Mouse (Mus musculus): ENCODE data around the gene Nme9. TPM values are rescaled to one million over a fixed set of nuclear protein-coding genes. Genes with fewer than 3 reads are reported as not detected.
A peak's percentile ranks its signal among the peaks of the same experiment; 100 is the strongest.

Gene Nme9
- polyA plus RNA-seq (2015; fragmentation: Nextera tagmentation; extraction: Ambion mirVana) = 1.0 and 1.6 TPM in 2 replicates

DNA sequence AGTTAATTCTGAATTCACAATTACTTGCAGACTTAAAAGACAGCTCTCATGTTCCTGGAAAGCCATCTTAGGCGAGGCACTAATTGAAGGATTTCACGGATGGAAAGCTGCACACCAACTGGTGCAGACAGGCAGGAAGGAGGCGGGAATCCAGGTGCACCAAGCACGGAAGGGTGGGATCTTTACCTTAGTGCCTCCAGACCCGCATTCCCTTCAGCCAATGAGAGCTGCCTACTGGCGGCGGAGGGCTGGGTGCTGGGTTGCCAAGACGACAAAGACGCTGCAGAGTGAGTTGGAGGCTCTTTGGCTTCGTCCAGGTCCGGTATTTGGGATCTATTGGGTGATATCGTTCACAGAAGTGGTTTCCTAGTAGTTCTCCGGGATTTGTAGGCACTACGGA is at the start of gene Nme9:
Gene Nme9, plus strand, starts transcription at position 315 of the 400 bp plus-strand sequence.
- Histone ChIP-seq H3K4me3 (no peak within 1 kb of the TSS), H3K27ac (replicated peaks) (no peak within 1 kb of the TSS), H3K9ac (replicated peaks) (no peak within 1 kb of the TSS), H3K4me2 (replicated peaks) (peak within 1 kb of the TSS; percentile 6; the same call in 1 of the 2 replicates), H3K9me3 (no peaks in the 10 kb centered on the region), H3K4me1 (peaks cover 4% of the 10 kb centered on the region; the same call in 1 of the 2 replicates), H3K27me3 (peaks cover 13% of the 10 kb centered on the region; the same call in 1 of the 2 replicates), H3K36me3 (no peaks in the 10 kb centered on the region)
- WGBS = 8% methylated on average over 14 of the region's 14 CpGs
- ATAC-seq (replicated peaks) = no peak

DNA sequence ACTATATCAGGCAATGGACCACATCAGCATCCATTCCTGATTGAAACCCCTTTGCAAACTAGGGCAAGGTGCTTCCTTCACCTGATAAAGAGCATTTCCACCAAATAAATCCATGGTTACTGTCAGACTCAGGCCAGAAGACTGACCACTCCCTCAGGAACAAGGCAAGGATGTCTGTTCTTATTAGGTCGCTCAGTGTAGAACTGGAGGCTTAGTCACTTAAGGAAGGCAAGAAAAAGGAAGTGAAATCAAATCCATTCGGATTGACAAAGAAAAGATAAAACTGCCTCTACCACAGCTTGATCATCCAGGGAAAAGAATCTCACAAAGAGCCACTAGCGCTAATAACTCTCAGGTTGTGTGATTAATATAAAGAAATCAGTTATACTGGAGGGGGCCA is 42.0 kb upstream of the Nme9 start:
- H3K9ac ChIP-seq (replicated peaks) = no peak overlapping the region
- no peaks in the 10 kb centered on the region for H3K9me3 ChIP-seq
- no peak overlapping the region for H3K4me3 ChIP-seq
- H3K4me1 ChIP-seq = peaks cover under 1% of the 10 kb centered on the region
- H3K27me3 ChIP-seq = no peaks in the 10 kb centered on the region
- no peaks in the 10 kb centered on the region for H3K36me3 ChIP-seq
- WGBS = 90% methylated on average over 3 of the region's 3 CpGs
- no peak for ATAC-seq (replicated peaks)
- no peak overlapping the region for H3K27ac ChIP-seq (replicated peaks)
- H3K4me2 ChIP-seq (replicated peaks) = no peak overlapping the region

DNA sequence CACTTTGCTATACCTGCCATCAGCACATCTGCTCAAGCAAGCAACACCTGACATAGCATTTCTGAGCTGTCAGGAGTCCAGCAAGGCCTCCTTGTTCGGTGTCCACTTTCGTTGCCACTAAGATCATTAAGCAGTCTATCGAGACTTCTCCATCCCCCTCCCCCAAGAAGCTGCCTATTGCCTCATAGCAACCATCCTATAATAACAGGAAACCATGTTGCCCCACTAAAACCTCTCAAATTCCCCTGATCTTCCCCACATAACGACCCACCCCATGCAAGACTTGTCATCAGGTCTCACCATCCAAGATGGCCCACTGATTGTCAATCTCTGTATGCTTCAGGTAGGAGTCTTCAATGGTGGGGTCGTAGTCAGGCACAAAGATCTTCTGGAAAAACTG is 40.2 kb upstream of the Nme9 start:
- peaks cover 7% of the 10 kb centered on the region for H3K4me1 ChIP-seq
- H3K27me3 ChIP-seq = no peaks in the 10 kb centered on the region
- no peak overlapping the region for H3K27ac ChIP-seq (replicated peaks)
- ATAC-seq (replicated peaks) = no peak
- H3K4me3 ChIP-seq = no peak overlapping the region
- H3K9me3 ChIP-seq = no peaks in the 10 kb centered on the region
- WGBS = 88% methylated on average over 5 of the region's 5 CpGs
- no peak overlapping the region for H3K9ac ChIP-seq (replicated peaks)
- no peaks in the 10 kb centered on the region for H3K36me3 ChIP-seq
- H3K4me2 ChIP-seq (replicated peaks) = no peak overlapping the region

DNA sequence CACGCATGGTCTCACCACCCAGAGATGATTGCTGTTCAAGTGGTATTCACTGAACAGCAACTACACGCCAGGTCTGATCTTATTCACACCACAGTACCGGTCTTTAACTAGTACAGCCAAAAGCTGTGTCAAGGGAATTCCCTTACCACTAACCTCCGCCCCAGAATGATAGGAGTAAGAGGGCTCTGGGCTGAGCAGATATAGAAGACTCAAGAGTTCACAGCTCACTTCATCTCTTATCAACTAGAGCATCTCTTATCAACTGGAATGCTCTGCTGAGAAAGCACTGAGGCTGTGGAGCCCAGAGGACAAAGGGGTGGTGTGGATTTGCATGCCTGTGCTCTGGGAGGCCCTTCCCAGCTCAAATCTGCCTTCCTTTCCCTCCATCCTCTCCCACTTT is 39.5 kb upstream of the Nme9 start:
- Histone ChIP-seq H3K4me3 (no peak overlapping the region), H3K27ac (replicated peaks) (no peak overlapping the region), H3K4me2 (replicated peaks) (no peak overlapping the region), H3K4me1 (peaks cover 7% of the 10 kb centered on the region), H3K36me3 (no peaks in the 10 kb centered on the region), H3K9ac (replicated peaks) (no peak overlapping the region), H3K9me3 (no peaks in the 10 kb centered on the region), H3K27me3 (no peaks in the 10 kb centered on the region)
- ATAC-seq (replicated peaks) = no peak
- WGBS = 94% methylated on average over 4 of the region's 4 CpGs

DNA sequence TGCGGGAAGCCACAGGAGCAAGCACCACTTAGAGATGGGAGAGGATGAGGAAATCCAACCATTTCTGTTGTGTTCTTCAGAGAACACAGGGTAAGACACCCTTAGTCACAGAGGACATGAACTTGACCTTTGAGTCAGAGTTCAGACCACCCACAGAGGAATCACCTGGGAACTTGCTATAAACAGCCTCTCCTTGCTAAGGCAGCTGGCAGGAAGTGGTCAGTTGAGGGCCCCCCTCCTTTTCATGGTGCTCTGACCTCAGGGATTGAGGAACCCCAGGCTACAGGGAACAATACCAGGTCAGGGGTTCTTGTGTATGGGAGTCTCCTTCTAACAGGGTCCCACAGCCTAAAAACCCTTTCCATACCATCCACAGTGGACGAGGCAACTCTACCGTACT is 34.5 kb upstream of the Nme9 start:
- no peaks in the 10 kb centered on the region for H3K27me3 ChIP-seq
- no peak for ATAC-seq (replicated peaks)
- WGBS = 86% methylated on average over 3 of the region's 3 CpGs
- no peak overlapping the region for H3K4me2 ChIP-seq (replicated peaks)
- H3K9ac ChIP-seq (replicated peaks) = no peak overlapping the region
- no peak overlapping the region for H3K27ac ChIP-seq (replicated peaks)
- H3K9me3 ChIP-seq = no peaks in the 10 kb centered on the region
- no peaks in the 10 kb centered on the region for H3K36me3 ChIP-seq
- peaks cover 29% of the 10 kb centered on the region for H3K4me1 ChIP-seq
- no peak overlapping the region for H3K4me3 ChIP-seq

DNA sequence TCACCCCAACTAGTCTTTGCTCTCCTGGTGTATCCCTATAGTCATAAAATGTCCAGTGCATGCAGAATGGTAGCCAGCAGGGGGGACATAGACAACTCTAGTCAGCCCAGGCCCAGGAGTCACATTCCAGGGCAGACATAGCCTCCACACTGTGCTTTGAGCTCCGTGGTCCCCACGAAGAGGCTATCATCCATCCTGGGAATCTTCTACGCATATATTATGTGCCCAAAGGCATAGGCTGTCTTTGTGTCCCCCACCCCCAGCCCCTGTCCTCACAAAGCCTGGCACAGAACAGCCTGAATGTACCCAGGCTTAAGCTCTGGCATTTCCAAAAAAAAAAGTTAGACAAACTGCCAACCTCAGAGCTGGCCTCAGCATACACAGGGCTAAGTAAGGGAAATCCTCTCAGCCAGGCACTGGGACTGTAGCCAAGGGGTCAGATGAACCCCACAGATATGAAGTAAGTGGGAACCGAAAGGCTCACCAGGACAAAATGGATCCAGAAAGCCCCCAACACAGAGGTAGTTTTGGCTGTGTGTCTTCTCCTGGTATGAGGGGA is 33.9 kb upstream of the Nme9 start:
- H3K4me1 ChIP-seq = peaks cover 29% of the 10 kb centered on the region
- H3K4me2 ChIP-seq (replicated peaks) = no peak overlapping the region
- no peaks in the 10 kb centered on the region for H3K36me3 ChIP-seq
- WGBS = 41% methylated on average over 4 of the region's 4 CpGs
- no peak overlapping the region for H3K9ac ChIP-seq (replicated peaks)
- no peaks in the 10 kb centered on the region for H3K9me3 ChIP-seq
- peak; percentile 71 for ATAC-seq (replicated peaks)
- no peaks in the 10 kb centered on the region for H3K27me3 ChIP-seq
- H3K27ac ChIP-seq (replicated peaks) = peak overlapping the region; percentile 68
- H3K4me3 ChIP-seq = no peak overlapping the region

DNA sequence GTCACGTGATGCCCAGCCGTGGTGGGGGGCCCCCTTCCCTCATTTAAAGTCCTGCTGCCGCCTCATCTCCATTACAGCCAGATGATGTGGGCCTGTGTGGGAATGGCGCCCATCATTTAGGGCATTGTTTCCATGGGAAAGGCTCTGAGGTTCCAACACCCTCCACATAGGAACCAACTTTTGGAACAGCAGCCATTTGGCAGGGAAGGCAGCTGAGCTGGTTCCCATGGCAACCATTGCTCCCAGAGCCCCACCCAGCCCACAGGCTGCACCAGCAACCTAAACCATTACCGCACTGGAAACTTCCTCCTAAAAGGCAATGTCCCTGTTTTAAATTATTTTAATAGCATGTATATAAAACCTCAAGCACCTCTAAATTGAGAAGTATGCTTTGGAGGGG is 32.9 kb upstream of the Nme9 start:
- H3K27me3 ChIP-seq = no peaks in the 10 kb centered on the region
- H3K36me3 ChIP-seq = no peaks in the 10 kb centered on the region
- no peaks in the 10 kb centered on the region for H3K9me3 ChIP-seq
- H3K9ac ChIP-seq (replicated peaks) = no peak overlapping the region
- peak overlapping the region; percentile 68 for H3K27ac ChIP-seq (replicated peaks)
- no peak overlapping the region for H3K4me3 ChIP-seq
- 0 out of 2 replicates have a peak overlapping the region, but pooled peaks have one; percentile 20 for H3K4me2 ChIP-seq (replicated peaks)
- peaks cover 29% of the 10 kb centered on the region for H3K4me1 ChIP-seq
- WGBS = 33% methylated on average over 5 of the region's 5 CpGs
- peak; percentile 53 for ATAC-seq (replicated peaks)

DNA sequence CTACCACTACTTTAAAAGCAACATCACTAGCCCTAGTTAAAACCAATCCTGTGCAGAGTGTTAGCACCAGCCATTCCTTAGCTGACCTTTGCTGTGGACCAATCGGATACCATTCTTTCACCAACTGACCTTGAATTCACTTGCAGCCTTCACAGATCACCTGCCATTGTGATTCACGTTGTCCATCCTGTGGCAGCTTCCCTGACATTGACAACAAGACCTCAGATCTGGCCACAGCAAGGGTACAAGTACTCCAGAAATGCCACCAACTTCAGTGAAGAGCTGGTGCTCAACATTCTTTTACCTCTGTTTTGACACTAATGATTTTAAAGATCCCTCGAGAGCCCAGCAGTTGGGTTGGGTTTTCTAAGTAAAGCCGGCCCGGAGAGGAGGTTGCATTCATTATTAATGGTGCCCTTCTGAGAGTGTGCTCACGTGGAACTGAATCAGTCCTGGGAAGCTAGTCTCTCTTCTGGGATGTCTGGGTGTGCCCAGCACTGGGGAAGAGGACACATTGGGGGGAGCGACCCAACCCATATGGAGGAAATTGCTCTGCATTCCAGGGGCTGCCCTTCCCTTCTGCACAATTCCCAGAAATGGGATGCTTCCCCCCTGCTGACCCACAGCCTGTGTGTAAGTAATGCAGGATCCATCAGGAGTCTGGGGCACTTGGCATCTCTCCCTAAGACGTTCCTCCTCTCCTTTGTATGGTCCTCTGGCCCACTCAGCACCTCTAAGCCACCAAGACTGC is 31.1 kb upstream of the Nme9 start:
- no peak overlapping the region for H3K4me3 ChIP-seq
- no peak for ATAC-seq (replicated peaks)
- peaks cover 22% of the 10 kb centered on the region for H3K4me1 ChIP-seq
- H3K27me3 ChIP-seq = no peaks in the 10 kb centered on the region
- H3K9me3 ChIP-seq = no peaks in the 10 kb centered on the region
- H3K27ac ChIP-seq (replicated peaks) = no peak overlapping the region
- WGBS = 81% methylated on average over 8 of the region's 8 CpGs
- H3K36me3 ChIP-seq = no peaks in the 10 kb centered on the region
- H3K9ac ChIP-seq (replicated peaks) = no peak overlapping the region
- H3K4me2 ChIP-seq (replicated peaks) = no peak overlapping the region

DNA sequence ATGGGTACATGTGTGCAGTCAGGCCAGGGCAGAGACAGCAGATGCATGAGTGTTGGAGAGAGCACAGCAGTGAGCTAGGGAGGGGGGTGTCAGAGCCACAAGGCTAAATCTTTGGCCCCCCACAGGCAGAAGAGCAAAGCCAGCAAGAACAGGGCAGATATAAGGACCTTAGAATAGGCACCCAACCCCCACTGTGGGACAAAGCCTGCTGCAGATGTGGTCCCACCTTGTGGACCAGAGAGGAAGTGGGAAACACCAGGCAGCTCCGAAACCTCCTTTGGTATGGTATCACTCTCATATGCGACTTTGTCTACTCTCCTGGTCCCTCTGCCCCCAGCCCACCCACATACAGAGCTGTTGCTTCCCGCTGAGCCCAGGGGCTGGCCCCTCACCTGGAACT is 29.4 kb upstream of the Nme9 start:
- H3K27me3 ChIP-seq = no peaks in the 10 kb centered on the region
- H3K9ac ChIP-seq (replicated peaks) = no peak overlapping the region
- peaks cover 20% of the 10 kb centered on the region for H3K4me1 ChIP-seq
- H3K4me2 ChIP-seq (replicated peaks) = no peak overlapping the region
- no peak overlapping the region for H3K4me3 ChIP-seq
- H3K9me3 ChIP-seq = no peaks in the 10 kb centered on the region
- 78% methylated on average over 3 of the region's 3 CpGs for WGBS
- no peak overlapping the region for H3K27ac ChIP-seq (replicated peaks)
- no peak for ATAC-seq (replicated peaks)
- H3K36me3 ChIP-seq = no peaks in the 10 kb centered on the region

DNA sequence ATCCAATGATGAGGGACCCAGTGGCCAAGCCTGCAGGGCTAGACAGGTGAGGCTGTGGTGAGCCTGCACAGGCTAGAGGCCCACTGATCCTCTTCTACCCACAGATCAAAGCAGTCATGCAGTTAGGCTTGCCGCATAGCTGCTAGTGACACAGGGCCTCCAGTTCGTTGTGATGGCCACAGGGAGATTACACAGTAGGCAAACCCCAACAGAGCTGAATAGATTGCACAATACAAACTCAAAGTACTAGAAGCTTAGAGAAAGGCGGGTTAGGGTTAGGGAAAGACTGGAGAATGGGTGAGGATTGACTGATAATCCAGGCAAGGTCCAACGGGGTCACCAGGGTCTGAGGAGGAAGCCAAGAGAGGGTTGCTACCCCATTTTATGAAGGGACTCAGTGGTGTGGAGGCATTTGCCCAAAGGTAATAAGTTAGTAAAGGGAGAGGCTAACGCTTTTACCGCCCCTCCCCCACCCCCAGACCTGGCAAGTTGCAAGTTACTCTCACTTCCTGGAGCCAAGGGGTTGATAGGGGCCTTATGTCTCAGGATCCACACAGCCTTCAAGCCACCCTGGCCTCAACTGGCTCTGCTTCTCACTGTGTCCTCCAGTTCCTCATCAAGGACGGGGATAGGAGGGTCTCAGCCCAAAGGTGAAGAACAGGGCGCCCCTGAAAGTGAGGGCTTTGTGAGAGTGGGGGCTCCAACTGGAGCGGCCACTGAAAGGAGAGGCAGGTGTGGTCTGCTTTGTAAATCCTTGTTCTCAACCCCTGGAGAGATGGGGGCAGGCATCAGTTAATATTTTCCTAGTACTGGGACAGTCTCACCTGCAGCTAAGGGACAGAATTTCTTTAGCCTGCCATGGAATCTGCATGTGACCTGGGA is 27.3 kb upstream of the Nme9 start:
- no peak overlapping the region for H3K27ac ChIP-seq (replicated peaks)
- no peak overlapping the region for H3K4me3 ChIP-seq
- H3K4me1 ChIP-seq = peaks cover 3% of the 10 kb centered on the region
- ATAC-seq (replicated peaks) = no peak
- H3K9ac ChIP-seq (replicated peaks) = no peak overlapping the region
- no peak overlapping the region for H3K4me2 ChIP-seq (replicated peaks)
- H3K9me3 ChIP-seq = no peaks in the 10 kb centered on the region
- no peaks in the 10 kb centered on the region for H3K36me3 ChIP-seq
- WGBS = 72% methylated on average over 9 of the region's 9 CpGs
- no peaks in the 10 kb centered on the region for H3K27me3 ChIP-seq

DNA sequence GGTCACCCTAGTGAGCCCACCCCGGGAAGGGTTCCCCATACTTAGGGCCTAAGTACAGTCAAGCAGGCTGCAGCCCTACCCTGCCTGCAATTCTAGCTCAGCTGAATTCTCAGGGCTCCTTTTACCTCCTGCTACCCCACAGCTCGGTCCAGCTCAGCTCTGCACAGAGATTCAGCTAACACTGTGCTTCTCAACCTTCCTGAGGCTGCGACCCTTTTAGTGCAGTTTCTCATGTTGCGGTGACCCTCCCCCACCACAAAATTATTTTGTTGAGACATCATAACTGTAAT is 26.8 kb upstream of the Nme9 start:
- Histone ChIP-seq H3K27ac (replicated peaks) (no peak overlapping the region), H3K4me1 (0 out of 2 replicates have a peak, but pooled peaks cover 2% of the 10 kb centered on the region), H3K9me3 (no peaks in the 10 kb centered on the region), H3K9ac (replicated peaks) (no peak overlapping the region), H3K36me3 (no peaks in the 10 kb centered on the region), H3K4me3 (no peak overlapping the region), H3K4me2 (replicated peaks) (no peak overlapping the region), H3K27me3 (no peaks in the 10 kb centered on the region)
- ATAC-seq (replicated peaks) = no peak
- 77% methylated on average over 4 of the region's 4 CpGs for WGBS

DNA sequence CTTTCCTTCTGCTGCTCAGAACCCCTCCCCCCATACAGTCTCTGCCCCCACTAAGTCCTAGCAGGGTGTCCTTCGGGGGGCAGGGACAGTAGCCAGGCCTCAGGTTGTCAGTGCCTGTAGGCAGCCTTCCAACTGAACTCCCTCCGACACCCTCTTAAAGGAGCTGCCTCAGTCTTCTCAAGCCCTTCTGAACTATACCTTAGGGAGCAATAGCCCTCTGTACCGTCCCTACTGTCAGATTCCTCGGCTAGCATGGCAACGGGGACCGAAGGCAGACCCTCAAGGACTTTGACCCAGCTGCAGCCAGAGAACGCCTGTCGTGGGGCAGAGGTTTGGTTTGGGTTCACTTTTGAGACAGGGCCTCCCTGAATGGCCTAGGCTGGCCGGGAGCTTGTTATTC is 26.0 kb upstream of the Nme9 start:
- Histone ChIP-seq H3K36me3 (no peaks in the 10 kb centered on the region), H3K9ac (replicated peaks) (no peak overlapping the region), H3K4me3 (no peak overlapping the region), H3K27ac (replicated peaks) (no peak overlapping the region), H3K27me3 (no peaks in the 10 kb centered on the region), H3K4me2 (replicated peaks) (no peak overlapping the region), H3K4me1 (0 out of 2 replicates have a peak, but pooled peaks cover 2% of the 10 kb centered on the region), H3K9me3 (no peaks in the 10 kb centered on the region)
- WGBS = 71% methylated on average over 9 of the region's 9 CpGs
- no peak for ATAC-seq (replicated peaks)

Data from forebrain, embryonic 15.5 days (tissue).